Mouse (Mus musculus): Measurements from ENCODE around the gene Bcas3. TPM values are rescaled to one million over a fixed set of nuclear protein-coding genes. Genes with fewer than 3 reads are reported as not detected.

Gene Bcas3
- polyA plus RNA-seq, 2 experiments: 22.2 to 28.2 TPM

DNA sequence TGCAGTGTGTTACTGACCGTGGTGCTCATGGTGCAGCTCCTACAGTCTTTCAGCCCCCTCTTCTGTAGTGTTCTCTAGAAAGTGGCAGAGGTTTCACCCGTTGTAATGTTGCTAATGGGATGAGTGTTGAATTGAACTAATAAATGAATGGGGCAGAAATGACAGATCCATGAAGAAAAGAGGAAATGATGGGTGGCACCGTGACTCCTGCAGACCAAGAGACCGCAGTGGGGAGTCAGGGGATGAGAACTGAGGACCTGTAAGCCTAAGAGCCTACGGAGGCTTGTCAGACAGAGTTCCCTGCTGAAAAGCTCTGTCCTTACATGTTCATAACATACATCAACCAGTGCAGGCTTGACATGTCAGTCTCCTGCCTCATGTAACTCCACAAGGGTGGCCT is 336.3 kb downstream of the Bcas3 start:
- H3K27ac ChIP-seq (replicated peaks; ENCODE audit: low read depth, low read length): no peak overlapping the region
- WGBS: 86% methylated on average over 5 of the region's 5 CpGs
- no peak overlapping the region for H3K4me3 ChIP-seq (replicated peaks; ENCODE audit: low read length)
- H3K36me3 ChIP-seq (ENCODE audit: control insufficient read depth, insufficient read depth, low read length): no peaks in the 10 kb centered on the region
- peaks cover 15% of the 10 kb centered on the region for H3K4me1 ChIP-seq (ENCODE audit: control insufficient read depth, insufficient read depth, low read length)
- DNase-seq (ENCODE audit: low spot score) (no peak), ATAC-seq (ENCODE audit: low FRiP score, low read depth) (no peak)
- H3K9me3 ChIP-seq (ENCODE audit: control insufficient read depth, low read length): no peaks in the 10 kb centered on the region
- no peaks in the 10 kb centered on the region for H3K27me3 ChIP-seq (ENCODE audit: control insufficient read depth, insufficient read depth, low read length)
- no peak overlapping the region for H3K9ac ChIP-seq (ENCODE audit: low read depth, low read length, severe bottlenecking)
- no peak for TF ChIP-seq POLR2A (IDR thresholded peaks at IDR 0.05; ENCODE audit: borderline replicate concordance, extremely low read depth, insufficient read depth, insufficient read length)
- H3K4me2 ChIP-seq (replicated peaks; ENCODE audit: low read depth, low read length, severe bottlenecking): no peak overlapping the region

DNA sequence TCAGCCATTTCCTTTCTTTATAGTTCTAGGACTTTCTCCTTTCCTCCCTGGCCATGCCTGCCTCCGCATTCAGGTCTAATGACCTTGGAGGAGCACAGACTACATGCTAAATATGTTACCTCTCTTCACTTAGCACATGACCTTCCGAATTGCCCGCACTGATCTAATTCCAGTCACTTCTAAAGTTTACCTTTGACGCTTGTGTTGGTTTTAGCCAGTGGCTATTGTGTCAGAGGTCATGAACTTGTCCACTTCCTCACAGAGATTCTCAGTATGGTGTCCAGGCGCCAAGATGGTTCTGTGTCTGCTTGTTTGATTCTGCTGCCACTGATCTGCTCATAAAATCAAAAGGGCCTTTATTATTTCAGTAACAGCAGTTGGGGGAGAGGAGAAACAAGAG is 338.3 kb downstream of the Bcas3 start:
- no peak overlapping the region for H3K4me3 ChIP-seq (replicated peaks; ENCODE audit: low read length)
- ATAC-seq (ENCODE audit: low FRiP score, low read depth) (no peak), DNase-seq (ENCODE audit: low spot score) (no peak)
- no peaks in the 10 kb centered on the region for H3K9me3 ChIP-seq (ENCODE audit: control insufficient read depth, low read length)
- peaks cover 31% of the 10 kb centered on the region for H3K4me1 ChIP-seq (ENCODE audit: control insufficient read depth, insufficient read depth, low read length)
- H3K4me2 ChIP-seq (replicated peaks; ENCODE audit: low read depth, low read length, severe bottlenecking): no peak overlapping the region
- no peaks in the 10 kb centered on the region for H3K27me3 ChIP-seq (ENCODE audit: control insufficient read depth, insufficient read depth, low read length)
- 46% methylated on average over 5 of the region's 5 CpGs for WGBS
- H3K9ac ChIP-seq (ENCODE audit: low read depth, low read length, severe bottlenecking): no peak overlapping the region
- H3K27ac ChIP-seq (replicated peaks; ENCODE audit: low read depth, low read length): no peak overlapping the region
- no peaks in the 10 kb centered on the region for H3K36me3 ChIP-seq (ENCODE audit: control insufficient read depth, insufficient read depth, low read length)
- no peak for TF ChIP-seq POLR2A (IDR thresholded peaks at IDR 0.05; ENCODE audit: borderline replicate concordance, extremely low read depth, insufficient read depth, insufficient read length)

DNA sequence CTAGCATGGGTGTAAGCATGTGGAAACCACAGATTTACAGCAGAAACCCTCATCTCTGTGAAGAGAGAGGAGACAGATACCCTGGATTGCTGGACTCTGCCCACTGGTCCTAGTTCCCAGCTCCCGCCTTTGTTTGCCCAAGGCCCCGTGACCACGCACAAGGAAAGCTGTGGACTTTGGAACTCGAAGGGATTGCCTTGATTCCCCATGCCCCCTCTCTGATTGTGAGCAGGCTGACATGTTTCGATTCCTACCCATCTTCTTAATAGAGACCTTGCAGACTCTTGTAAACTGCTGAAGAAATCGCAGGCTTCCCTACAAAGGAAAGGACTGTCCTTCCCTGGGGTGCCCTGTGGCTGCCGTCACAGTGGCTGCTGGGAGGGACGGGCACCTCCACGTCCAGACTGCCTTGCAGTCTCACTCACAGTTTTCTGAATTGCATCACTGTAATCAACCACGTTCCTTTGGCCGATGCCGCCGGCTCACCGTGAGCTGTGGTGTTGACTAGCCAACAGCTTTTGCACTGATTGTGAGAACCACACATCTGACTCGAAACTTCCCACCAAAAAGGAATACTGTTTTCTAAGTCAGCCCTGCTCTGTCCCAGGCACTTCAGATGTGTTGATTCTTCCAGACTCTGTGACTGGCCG is 342.8 kb downstream of the Bcas3 start:
- TF ChIP-seq POLR2A (IDR thresholded peaks at IDR 0.05; ENCODE audit: borderline replicate concordance, extremely low read depth, insufficient read depth, insufficient read length): no peak
- Histone ChIP-seq H3K4me3 (replicated peaks; ENCODE audit: low read length) (no peak overlapping the region), H3K9me3 (ENCODE audit: control insufficient read depth, low read length) (no peaks in the 10 kb centered on the region), H3K36me3 (ENCODE audit: control insufficient read depth, insufficient read depth, low read length) (no peaks in the 10 kb centered on the region), H3K27ac (replicated peaks; ENCODE audit: low read depth, low read length) (0 out of 2 replicates have a peak overlapping the region, but pooled peaks have one; percentile 46), H3K4me2 (replicated peaks; ENCODE audit: low read depth, low read length, severe bottlenecking) (no peak overlapping the region), H3K27me3 (ENCODE audit: control insufficient read depth, insufficient read depth, low read length) (no peaks in the 10 kb centered on the region), H3K9ac (ENCODE audit: low read depth, low read length, severe bottlenecking) (0 out of 2 replicates have a peak overlapping the region, but pooled peaks have one; percentile 16), H3K4me1 (ENCODE audit: control insufficient read depth, insufficient read depth, low read length) (peaks cover 49% of the 10 kb centered on the region)
- WGBS: 60% methylated on average over 16 of the region's 16 CpGs
- ATAC-seq (ENCODE audit: low FRiP score, low read depth): no peak
- no peak for DNase-seq (ENCODE audit: low spot score)

DNA sequence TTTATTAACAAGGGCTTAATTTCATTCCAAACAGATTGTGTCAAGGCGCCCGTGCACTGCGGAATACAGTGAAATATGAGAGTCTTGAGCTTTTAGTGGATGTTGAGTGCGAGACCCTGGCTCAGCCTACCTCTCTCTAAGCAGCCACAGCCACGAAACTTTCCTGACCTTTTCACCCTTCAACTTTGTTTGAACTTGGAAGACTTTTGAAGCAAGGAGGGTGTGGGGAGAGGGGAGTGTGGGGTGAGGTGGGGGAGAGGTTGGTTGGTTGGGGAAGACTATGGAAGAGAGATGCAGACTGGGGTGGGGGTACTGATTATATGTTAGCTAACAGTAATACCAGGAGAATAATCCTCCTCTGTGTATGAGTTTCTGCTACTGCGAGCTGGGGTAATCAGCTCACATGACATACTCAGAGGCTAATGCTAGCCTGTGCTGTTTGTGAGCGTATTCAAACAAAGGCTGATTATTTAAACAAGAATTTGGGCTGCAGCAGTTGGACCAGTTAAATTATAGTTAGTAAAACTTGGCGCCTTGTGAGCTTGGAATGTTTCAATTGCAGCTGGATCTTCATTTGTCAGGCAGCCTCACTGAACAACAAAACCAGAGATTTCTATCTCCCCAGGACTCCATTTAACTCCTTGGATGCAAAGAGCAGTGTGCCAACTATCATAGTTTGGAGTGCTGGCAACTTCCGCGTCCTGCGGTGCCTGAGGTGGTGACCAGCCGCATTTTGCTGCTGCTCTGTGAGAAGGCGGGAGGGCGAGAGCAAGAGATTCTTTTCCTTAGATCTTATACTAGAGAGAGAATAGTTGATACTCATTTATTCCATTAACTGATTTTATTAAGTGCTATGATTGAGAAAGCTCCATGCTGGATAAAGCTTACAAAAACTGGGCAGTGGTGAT is 343.8 kb downstream of the Bcas3 start:
- H3K9me3 ChIP-seq (ENCODE audit: control insufficient read depth, low read length): no peaks in the 10 kb centered on the region
- WGBS: 34% methylated on average over 14 of the region's 14 CpGs
- H3K9ac ChIP-seq (ENCODE audit: low read depth, low read length, severe bottlenecking): no peak overlapping the region
- TF ChIP-seq POLR2A (IDR thresholded peaks at IDR 0.05; ENCODE audit: borderline replicate concordance, extremely low read depth, insufficient read depth, insufficient read length): no peak
- DNase-seq (ENCODE audit: low spot score): peak; percentile 65
- H3K4me1 ChIP-seq (ENCODE audit: control insufficient read depth, insufficient read depth, low read length): peaks cover 49% of the 10 kb centered on the region
- ATAC-seq (ENCODE audit: low FRiP score, low read depth): 0 out of 2 replicates have a peak, but pooled peaks have one; percentile 66
- no peaks in the 10 kb centered on the region for H3K27me3 ChIP-seq (ENCODE audit: control insufficient read depth, insufficient read depth, low read length)
- H3K4me2 ChIP-seq (replicated peaks; ENCODE audit: low read depth, low read length, severe bottlenecking): peak overlapping the region; percentile 9; the same call in 1 of the 2 replicates
- H3K4me3 ChIP-seq (replicated peaks; ENCODE audit: low read length): no peak overlapping the region
- H3K36me3 ChIP-seq (ENCODE audit: control insufficient read depth, insufficient read depth, low read length): no peaks in the 10 kb centered on the region
- H3K27ac ChIP-seq (replicated peaks; ENCODE audit: low read depth, low read length): 0 out of 2 replicates have a peak overlapping the region, but pooled peaks have one; percentile 33

DNA sequence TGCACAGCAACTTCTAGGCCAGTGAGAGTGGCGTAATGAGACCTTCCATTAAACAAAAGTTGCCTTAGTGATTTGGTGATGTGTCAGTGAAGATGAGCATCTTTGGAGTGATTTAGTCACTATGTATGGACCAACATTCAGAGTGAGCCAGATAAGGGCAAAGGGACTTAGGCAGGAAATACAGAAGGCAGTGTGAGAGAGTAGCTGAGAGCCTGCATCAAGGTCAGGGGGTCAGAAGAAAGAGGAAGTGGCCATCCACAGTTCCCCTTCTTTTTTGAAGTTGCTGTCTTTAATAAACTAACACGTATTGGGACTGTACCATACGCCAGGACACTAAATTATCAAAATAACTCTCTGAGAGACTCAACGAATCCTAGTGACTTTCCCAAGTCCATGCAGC is 344.5 kb downstream of the Bcas3 start:
- no peaks in the 10 kb centered on the region for H3K27me3 ChIP-seq (ENCODE audit: control insufficient read depth, insufficient read depth, low read length)
- no peak overlapping the region for H3K27ac ChIP-seq (replicated peaks; ENCODE audit: low read depth, low read length)
- peaks cover 49% of the 10 kb centered on the region for H3K4me1 ChIP-seq (ENCODE audit: control insufficient read depth, insufficient read depth, low read length)
- no peaks in the 10 kb centered on the region for H3K9me3 ChIP-seq (ENCODE audit: control insufficient read depth, low read length)
- DNase-seq (ENCODE audit: low spot score) (no peak), ATAC-seq (ENCODE audit: low FRiP score, low read depth) (no peak)
- no peaks in the 10 kb centered on the region for H3K36me3 ChIP-seq (ENCODE audit: control insufficient read depth, insufficient read depth, low read length)
- no peak overlapping the region for H3K4me2 ChIP-seq (replicated peaks; ENCODE audit: low read depth, low read length, severe bottlenecking)
- no peak overlapping the region for H3K4me3 ChIP-seq (replicated peaks; ENCODE audit: low read length)
- WGBS: 80% methylated on average over 4 of the region's 4 CpGs
- TF ChIP-seq POLR2A (IDR thresholded peaks at IDR 0.05; ENCODE audit: borderline replicate concordance, extremely low read depth, insufficient read depth, insufficient read length): no peak
- H3K9ac ChIP-seq (ENCODE audit: low read depth, low read length, severe bottlenecking): no peak overlapping the region
